Mouse (Mus musculus) forebrain, embryonic 10.5 days (tissue): ENCODE data around the gene D16Ertd472e. TPM values are rescaled to one million over a fixed set of nuclear protein-coding genes. Genes with fewer than 3 reads are reported as not detected.
A peak's percentile ranks its signal among the peaks of the same experiment; 100 is the strongest.
"Not testable (repeated sequence)": the region's sequence is repeated elsewhere in the genome, so short reads cannot be mapped to it uniquely, and the experiment has no call there.

Experiments
- DNase-seq: peaks from one replicate; pipeline ENCODE4 v3.0.0-alpha.2; 2017; ENCODE audit warnings: low spot score; ENCODE audit errors: extremely low spot score
- H3K27ac ChIP-seq: fragments of 300-500 bp; sonication (generic); 2 replicates; pipeline ENCODE4 v1.5.1; 2016; ENCODE audit warnings: mild to moderate bottlenecking
- H3K27me3 ChIP-seq: fragments of 300-500 bp; sonication (generic); 2 replicates; pipeline ENCODE4 v1.6.1; 2016; ENCODE audit warnings: mild to moderate bottlenecking; ENCODE audit not compliant: poor library complexity, severe bottlenecking
- H3K36me3 ChIP-seq: fragments of 300-500 bp; sonication (generic); replicated peaks from 2 replicates; pipeline ENCODE4 v1.6.1; 2016; ENCODE audit warnings: mild to moderate bottlenecking, moderate library complexity
- H3K4me1 ChIP-seq: fragments of 300-500 bp; sonication (generic); 2 replicates; pipeline ENCODE4 v1.6.1; 2016
- H3K4me3 ChIP-seq: fragments of 300-500 bp; sonication (generic); 2 replicates; pipeline ENCODE4 v1.5.1; 2016; ENCODE audit warnings: mild to moderate bottlenecking, moderate library complexity
- H3K9me3 ChIP-seq: fragments of 300-500 bp; sonication (generic); 2 replicates; pipeline ENCODE4 v1.6.1; 2016; ENCODE audit warnings: mild to moderate bottlenecking, moderate library complexity
- WGBS: fragments of 180-500 bp; shearing (Covaris S2); methylation state at CpG from one replicate; pipeline ENCODE4 v1.1.7; 2016; 5-methylcytosine and 5-hydroxymethylcytosine counted together
- polyA plus RNA-seq: library from polyadenylated mRNA; unstranded; fragments of >200 nt; fragmentation: Nextera tagmentation; extraction: Ambion mirVana; gene quantifications from 2 replicates; pipeline ENCODE4 v1.2.1, GENCODE M21; 2016

D16Ertd472e gene
- polyA plus RNA-seq, 1 experiment from 2014 or later, result 19.7 TPM

DNA sequence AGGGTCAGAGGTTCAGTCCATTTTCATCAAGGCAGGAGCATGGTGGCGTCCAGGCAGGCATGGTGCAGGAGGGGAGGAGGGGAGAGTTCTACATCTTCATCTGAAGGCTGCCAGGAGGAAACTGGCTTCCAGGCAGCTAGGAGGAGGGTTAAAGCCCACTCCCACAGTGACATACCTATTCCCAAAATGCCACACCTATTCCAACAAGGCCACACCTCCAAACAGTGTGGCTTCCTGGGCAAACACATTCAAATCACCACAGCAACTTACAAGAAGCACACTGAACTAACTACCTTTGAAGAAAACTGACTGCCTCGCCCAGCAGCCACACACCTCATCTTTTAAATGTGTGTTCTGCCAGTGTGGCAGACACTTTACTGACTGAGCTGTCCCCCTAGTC is 59.3 kb downstream of the D16Ertd472e start:
- Histone ChIP-seq H3K27me3 (no peaks in the 10 kb centered on the region), H3K4me1 (no peaks in the 10 kb centered on the region), H3K27ac (no peak overlapping the region), H3K36me3 (no peaks in the 10 kb centered on the region), H3K4me3 (no peak overlapping the region), H3K9me3 (no peaks in the 10 kb centered on the region)
- no peak for DNase-seq
- WGBS, result 91% methylated on average over 2 of the region's 2 CpGs

DNA sequence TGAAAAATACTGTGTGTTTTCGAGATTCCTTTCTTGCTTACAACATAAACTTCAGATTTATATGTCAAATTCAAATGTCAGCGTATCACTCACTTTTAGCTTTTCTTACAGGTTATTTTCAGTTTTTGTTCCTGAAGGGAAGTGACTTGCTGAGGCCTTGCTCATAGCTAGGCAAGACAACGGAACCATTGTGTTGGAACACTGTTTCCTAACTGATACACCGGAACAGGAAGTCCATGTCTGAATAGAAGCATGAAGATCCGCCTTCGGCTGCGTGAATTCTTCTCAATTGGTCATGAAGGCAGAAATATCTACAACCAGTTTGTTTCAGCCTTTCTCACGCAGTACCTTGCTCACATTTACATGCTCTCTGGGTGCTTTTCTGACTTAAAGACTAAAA is 65.0 kb downstream of the D16Ertd472e start:
- Histone ChIP-seq H3K27me3 (no peaks in the 10 kb centered on the region), H3K9me3 (no peaks in the 10 kb centered on the region), H3K27ac (no peak overlapping the region), H3K4me3 (no peak overlapping the region), H3K36me3 (no peaks in the 10 kb centered on the region), H3K4me1 (no peaks in the 10 kb centered on the region)
- DNase-seq, result no peak
- 87% methylated on average over 8 of the region's 8 CpGs for WGBS

DNA sequence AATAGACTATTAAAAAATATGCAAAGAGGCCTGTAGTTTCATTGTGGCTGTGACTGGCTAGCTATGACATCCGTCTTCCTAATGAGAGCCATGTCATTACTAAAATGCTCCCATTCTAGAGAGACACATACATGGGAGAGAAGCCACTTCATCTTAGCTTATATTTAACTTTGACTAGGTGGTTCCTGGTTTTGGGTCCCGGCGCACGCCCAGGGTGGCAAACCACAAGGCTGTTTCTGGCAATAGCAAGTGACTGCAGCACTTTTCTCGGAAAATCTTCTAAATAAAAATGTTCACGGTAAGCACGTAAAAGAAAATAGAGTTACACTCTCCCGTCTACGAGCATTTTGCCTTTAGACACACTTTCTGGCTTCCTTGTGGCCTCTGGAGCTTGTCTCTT is 74.0 kb downstream of the D16Ertd472e start:
- Histone ChIP-seq H3K9me3 (no peaks in the 10 kb centered on the region), H3K4me1 (peaks cover 15% of the 10 kb centered on the region), H3K4me3 (no peak overlapping the region), H3K36me3 (no peaks in the 10 kb centered on the region), H3K27ac (no peak overlapping the region), H3K27me3 (no peaks in the 10 kb centered on the region)
- WGBS, result 96% methylated on average over 9 of the region's 9 CpGs
- no peak for DNase-seq

DNA sequence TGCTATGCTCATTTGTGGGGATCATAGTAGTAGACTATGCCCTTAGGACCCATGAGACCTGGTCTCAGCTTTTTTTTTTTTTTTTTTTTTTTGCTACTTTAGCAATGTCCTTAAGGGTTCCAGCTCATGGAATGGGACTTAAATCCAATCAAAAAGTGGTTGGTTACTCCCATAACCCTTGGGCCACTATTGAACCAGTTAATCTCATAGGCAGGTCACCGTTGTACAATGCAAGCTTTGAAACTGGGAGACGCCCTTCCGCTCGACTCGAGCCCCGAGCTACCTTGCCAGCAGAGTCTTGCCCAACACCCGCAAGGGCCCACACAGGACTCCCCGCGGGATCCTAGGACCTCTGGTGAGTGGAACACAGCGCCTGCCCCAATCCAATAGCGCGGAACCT is 83.8 kb downstream of the D16Ertd472e start:
- not testable (repeated sequence) for H3K27me3 ChIP-seq, H3K27ac ChIP-seq, H3K4me3 ChIP-seq, H3K9me3 ChIP-seq, H3K36me3 ChIP-seq, DNase-seq
- WGBS, result 97% methylated on average over 12 of the region's 12 CpGs
- H3K4me1 ChIP-seq, result peaks cover 15% of the 10 kb centered on the region

DNA sequence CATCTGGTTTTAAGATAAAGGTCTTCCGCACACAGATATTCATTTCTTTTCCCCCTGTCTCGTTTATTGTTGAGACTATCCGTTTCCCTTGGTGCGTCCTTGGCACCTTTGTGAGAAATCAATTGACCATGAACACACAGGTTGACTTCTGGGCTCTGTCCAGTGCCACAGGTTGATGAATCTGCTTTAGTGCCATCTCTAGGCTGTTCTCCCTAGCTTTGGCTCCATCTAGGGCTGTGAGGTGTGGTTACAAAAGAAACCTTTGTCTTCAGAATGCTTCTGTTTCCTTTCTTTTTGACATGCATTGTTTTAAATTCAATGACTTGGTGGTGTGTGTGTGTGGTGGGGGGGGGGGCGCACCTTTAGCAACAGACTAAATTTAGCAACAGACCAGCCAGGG is 85.7 kb downstream of the D16Ertd472e start:
- Histone ChIP-seq H3K36me3 (no peaks in the 10 kb centered on the region), H3K4me1 (peaks cover 15% of the 10 kb centered on the region), H3K27ac (peak overlapping the region; percentile 76), H3K27me3 (no peaks in the 10 kb centered on the region), H3K4me3 (peak overlapping the region; percentile 40), H3K9me3 (no peaks in the 10 kb centered on the region)
- DNase-seq, result no peak
- 50% methylated on average over 5 of the region's 5 CpGs for WGBS

Other genes with a start within 250 kb of the D16Ertd472e start
- gene Btg3, start 199.5 kb downstream of the D16Ertd472e start, polyA plus RNA-seq, result 39.1 and 40.2 TPM in 2 replicates